Mouse (Mus musculus): Measurements from ENCODE around the gene Igdcc4. TPM values are rescaled to one million over a fixed set of nuclear protein-coding genes. Genes with fewer than 3 reads are reported as not detected.

Igdcc4 gene
- 0.14 TPM in 1 of 2 replicates, not detected in the other for total RNA-seq (2023)

GRCm38 (mm10) chr9:65100991-65101685 lies at the start of gene Igdcc4:
Gene Igdcc4, plus strand, starts transcription at chr9:65101486.

GRCm38 (mm10) chr9:65140936-65141305 lies 39.6 kb downstream of the Igdcc4 start, which contains the start of gene Igdcc3:
Gene Igdcc3, plus strand, starts transcription at chr9:65141189.

Other genes starting within 250 kb of the Igdcc4 start
- not detected in 2 replicates for gene Slc24a1, start 149.9 kb upstream of the Igdcc4 start, total RNA-seq (2023)
- 15.9 and 17.9 TPM in 2 replicates for gene Ints14, start 140.6 kb upstream of the Igdcc4 start, total RNA-seq (2023)
- gene Hacd3, start 79.8 kb upstream of the Igdcc4 start, total RNA-seq (2023): 3.5 and 5.0 TPM in 2 replicates
- 55.7 and 77.8 TPM in 2 replicates for gene Dpp8, start 69.1 kb upstream of the Igdcc4 start, total RNA-seq (2023)
- gene Igdcc3, start 39.7 kb downstream of the Igdcc4 start, total RNA-seq (2023): not detected in 2 replicates
- gene Parp16, start 93.9 kb downstream of the Igdcc4 start, total RNA-seq (2023): 2.6 and 2.9 TPM in 2 replicates
- gene Cilp, start 163.7 kb downstream of the Igdcc4 start, total RNA-seq (2023): not detected in 2 replicates
- gene Clpx, start 192.8 kb downstream of the Igdcc4 start, total RNA-seq (2023): 16.5 and 23.1 TPM in 2 replicates
- 10.3 and 11.4 TPM in 2 replicates for gene Pdcd7, start 244.6 kb downstream of the Igdcc4 start, total RNA-seq (2023)

Measured in neutrophil, adult 65 days (primary cell).